Mouse (Mus musculus) CH12.LX (cell line): Measurements from ENCODE around the gene Mmp20. TPM values are rescaled to one million over a fixed set of nuclear protein-coding genes. Genes with fewer than 3 reads are reported as not detected.

ENCODE experiments used
- DNase-seq: peaks from one replicate; pipeline ENCODE4 v3.0.0-alpha.2; 2013; ENCODE audit errors: extremely low read depth
- H3K27ac ChIP-seq: 2 replicates; pipeline ENCODE4 v1.5.1; 2012; ENCODE audit warnings: low read depth, mild to moderate bottlenecking, control low read depth, moderate library complexity; ENCODE audit not compliant: insufficient read depth
- H3K27me3 ChIP-seq: replicated peaks from 2 replicates; pipeline ENCODE3; 2012; ENCODE audit warnings: inconsistent platforms
- H3K36me3 ChIP-seq, 2 experiments: replicated peaks in 1 of 2; 2 replicates each; pipeline versions ENCODE3 to v1.6.1; 2012; ENCODE audit warnings: inconsistent platforms in 1 of 2, low read length in 1 of 2, mild to moderate bottlenecking in 1 of 2, mixed read lengths in 1 of 2, moderate library complexity in 1 of 2; ENCODE audit not compliant: control insufficient read depth in 1 of 2, insufficient read depth in 1 of 2
- H3K4me1 ChIP-seq, 2 experiments: 2 replicates each; pipeline ENCODE4 v1.6.1; 2012; ENCODE audit warnings: inconsistent platforms in 1 of 2, moderate library complexity in 1 of 2; ENCODE audit not compliant: insufficient read depth in 2 of 2, control insufficient read depth in 1 of 2
- H3K4me2 ChIP-seq: 2 replicates; pipeline ENCODE4 v1.6.1; 2012; ENCODE audit warnings: low read depth, mild to moderate bottlenecking, control low read depth; ENCODE audit not compliant: poor library complexity, insufficient read depth, severe bottlenecking
- H3K4me3 ChIP-seq, 3 experiments: fragments of 150-350 bp in 1 of 3; sonication (generic) in 1 of 3; replicated peaks in 1 of 3; 2 replicates each; pipeline versions ENCODE3 to v1.5.1; 2011 to 2012; ENCODE audit warnings: low read depth in 2 of 3, low read length in 2 of 3, mild to moderate bottlenecking in 2 of 3, moderate library complexity in 2 of 3, control low read depth in 1 of 3, improper control_type of control experiment in 1 of 3, inconsistent platforms in 1 of 3, mixed read lengths in 1 of 3; ENCODE audit not compliant: poor library complexity in 1 of 3
- H3K79me2 ChIP-seq: replicated peaks from 2 replicates; pipeline ENCODE4 v1.6.1; 2012; ENCODE audit warnings: mild to moderate bottlenecking, moderate library complexity; ENCODE audit not compliant: control insufficient read depth, poor library complexity, insufficient read depth, severe bottlenecking; ENCODE audit errors: extremely low read depth
- H3K9ac ChIP-seq: 2 replicates; pipeline ENCODE4 v1.6.1; 2012; ENCODE audit warnings: low read depth, mild to moderate bottlenecking, control low read depth, moderate library complexity; ENCODE audit not compliant: insufficient read depth
- H3K9me3 ChIP-seq: replicated peaks from 2 replicates; pipeline ENCODE3; 2012; ENCODE audit warnings: low read length, inconsistent platforms, mixed read lengths
- BHLHE40 ChIP-seq: IDR thresholded peaks from 2 replicates; pipeline ENCODE4 v1.6.1; 2011; ENCODE audit warnings: mild to moderate bottlenecking, low read depth, low read length, improper control_type of control experiment
- CHD2 ChIP-seq: IDR thresholded peaks from 2 replicates; pipeline ENCODE4 v1.6.1; 2011; ENCODE audit warnings: low read length, improper control_type of control experiment
- CTCF ChIP-seq, 2 experiments: IDR thresholded peaks in 1 of 2; conservative IDR thresholded peaks in 1 of 2; 2 replicates each; pipeline ENCODE4 v1.5.1; 2011 to 2012; ENCODE audit warnings: low read depth in 2 of 2, low read length in 2 of 2, improper control_type of control experiment in 1 of 2, inconsistent platforms in 1 of 2, mild to moderate bottlenecking in 1 of 2, moderate library complexity in 1 of 2
- HCFC1 ChIP-seq: IDR thresholded peaks from 2 replicates; pipeline ENCODE4 v1.6.1; 2012; ENCODE audit warnings: low read depth, mild to moderate bottlenecking, inconsistent platforms, low read length, improper control_type of control experiment
- IRF4 ChIP-seq: IDR thresholded peaks from 2 replicates; pipeline ENCODE4 v1.6.1; 2014; ENCODE audit warnings: low read depth, mild to moderate bottlenecking, inconsistent platforms, low read length, improper control_type of control experiment
- JUN ChIP-seq: IDR thresholded peaks from 2 replicates; pipeline ENCODE4 v1.6.1; 2011; ENCODE audit warnings: low read depth, mild to moderate bottlenecking, low read length, improper control_type of control experiment, moderate library complexity; ENCODE audit not compliant: insufficient read depth
- JUND ChIP-seq: conservative IDR thresholded peaks from 2 replicates; pipeline ENCODE4 v1.6.1; 2011; ENCODE audit warnings: low read depth, low read length, improper control_type of control experiment
- KAT2A ChIP-seq: IDR thresholded peaks from 2 replicates; pipeline ENCODE4 v1.6.1; 2012; ENCODE audit warnings: low read length, improper control_type of control experiment, inconsistent platforms; ENCODE audit not compliant: insufficient replicate concordance
- MYC ChIP-seq: IDR thresholded peaks from 2 replicates; pipeline ENCODE4 v1.6.1; 2011; ENCODE audit warnings: low read depth, mild to moderate bottlenecking, improper control_type of control experiment, low read length
- NELFE ChIP-seq: IDR thresholded peaks from 2 replicates; pipeline ENCODE4 v1.6.1; 2011; ENCODE audit warnings: low read depth, low read length, improper control_type of control experiment
- SIN3A ChIP-seq: IDR thresholded peaks from 2 replicates; pipeline ENCODE4 v1.6.1; 2012; ENCODE audit warnings: low read length, improper control_type of control experiment, inconsistent platforms
- SMC3 ChIP-seq: IDR thresholded peaks from 2 replicates; pipeline ENCODE4 v1.6.1; 2011; ENCODE audit warnings: low read depth, low read length, improper control_type of control experiment
- ZC3H11A ChIP-seq: IDR thresholded peaks from 2 replicates; pipeline ENCODE4 v1.6.1; 2012; ENCODE audit warnings: low read depth, mild to moderate bottlenecking, inconsistent platforms, low read length, improper control_type of control experiment
- ZKSCAN1 ChIP-seq: IDR thresholded peaks from 2 replicates; pipeline ENCODE4 v1.6.1; 2012; ENCODE audit warnings: low read depth, inconsistent platforms, low read length, improper control_type of control experiment, borderline replicate concordance
- ZMIZ1 ChIP-seq: IDR thresholded peaks from 2 replicates; pipeline ENCODE4 v1.6.1; 2012; ENCODE audit warnings: low read depth, mild to moderate bottlenecking, inconsistent platforms, low read length, improper control_type of control experiment
- dilution Hi-C: fragments of 300-500 bp; cut with MboI; formaldehyde crosslinking; loops from 2 replicates; pipeline ENCODE4 v1.14.3; 2020; ENCODE audit warnings: low sequenced_read_pairs; ENCODE audit not compliant: extremely low pct_unique_long_range_greater_than_20kb, extremely low pct_ligation_motif_present
- in situ Hi-C: fragments of 300-500 bp; cut with MboI; formaldehyde crosslinking; loops from 3 replicates; pipeline ENCODE4 v1.14.3; 2019; ENCODE audit warnings: low sequenced_read_pairs, low pct_ligation_motif_present, low pct_unique_long_range_greater_than_20kb, mixed read lengths
- polyA plus RNA-seq: library from polyadenylated mRNA; unstranded; fragments of >175 nt; gene quantifications from 2 replicates; pipeline ENCODE4 v1.2.1, GENCODE M21; 2012; ENCODE audit warnings: low read depth; ENCODE audit not compliant: insufficient read length
- total RNA-seq, 2 experiments: library from RNA; depleted of rRNA; stranded (reverse); fragments of 300-350 nt in 1 of 2; fragments of >200 nt in 1 of 2; gene quantifications; 2 replicates each; pipeline ENCODE4 v1.2.3; 2012 to 2014

The Mmp20 gene
- 0.04 TPM in 1 of 2 replicates, not detected in the other for total RNA-seq (2012; rRNA removed)
- 0.07 and 0.11 TPM in 2 replicates for total RNA-seq (2014; rRNA removed)
- not detected in 2 replicates for polyA plus RNA-seq

- no peaks in the 10 kb centered on the region for H3K79me2 ChIP-seq
- H3K4me3 ChIP-seq = no peak within 1 kb of the TSS
- H3K9me3 ChIP-seq = no peaks in the 10 kb centered on the region
- peaks cover 0 to 2% of the 10 kb centered on the region in 2 experiments; a peak in 1 of 4 replicates for H3K4me1 ChIP-seq
- H3K4me2 ChIP-seq = no peak within 1 kb of the TSS
- H3K36me3 ChIP-seq = no peaks in the 10 kb centered on the region
- in situ Hi-C loops (no loop called here), dilution Hi-C loops (no loop called here)
- no peak within 1 kb of the TSS for H3K27ac ChIP-seq
- H3K27me3 ChIP-seq = no peaks in the 10 kb centered on the region
- no peak for DNase-seq
- TF ChIP-seq JUN (no peak), ZMIZ1 (no peak), HCFC1 (no peak), JUND (no peak), SIN3A (no peak), SMC3 (no peak), ZKSCAN1 (no peak), NELFE (no peak), CHD2 (no peak), BHLHE40 (no peak)
- TF ChIP-seq, all 38 proteins: peak for 0
- H3K9ac ChIP-seq = no peak within 1 kb of the TSS
Measured at GRCm38 (mm10) chr9:7627931-7628330, at the start of gene Mmp20. Mmp20 (plus strand) TSS chr9:7628231.

GRCm38 (mm10) chr9:7590063-7590462 is 38.0 kb upstream of the Mmp20 start:
- Histone ChIP-seq H3K4me3 (no peak overlapping the region), H3K27me3 (no peaks in the 10 kb centered on the region), H3K9ac (no peak overlapping the region), H3K79me2 (no peaks in the 10 kb centered on the region), H3K4me1 (peaks cover 0 to 7% of the 10 kb centered on the region in 2 experiments; a peak in 2 of 4 replicates), H3K9me3 (no peaks in the 10 kb centered on the region), H3K27ac (no peak overlapping the region), H3K4me2 (no peak overlapping the region), H3K36me3 (no peaks in the 10 kb centered on the region)
- dilution Hi-C loops = no loop called here
- no peak for TF ChIP-seq IRF4
- no peak for TF ChIP-seq BHLHE40
- TF ChIP-seq MYC = no peak
- no peak for TF ChIP-seq KAT2A
- no peak for TF ChIP-seq ZC3H11A
- TF ChIP-seq CTCF (conservative IDR thresholded peaks at IDR 0.05 in 1 of 2, IDR thresholded peaks at IDR 0.05 in 1 of 2; ENCODE audit: low read depth in 2 of 2, low read length in 2 of 2) = no peak
- DNase-seq = no peak
- in situ Hi-C loops = no loop called here
